Mouse (Mus musculus) hindbrain, embryonic 16.5 days (tissue): Measurements from ENCODE around the gene Calhm3. TPM values are rescaled to one million over a fixed set of nuclear protein-coding genes. Genes with fewer than 3 reads are reported as not detected.

Experiments
- ATAC-seq: fragments of 200-750 bp; cut with Nextera tagmentation; 2 replicates; pipeline ENCODE4 v1.8.0; 2017; ENCODE audit warnings: moderate TSS enrichment, moderate library complexity
- H3K27ac ChIP-seq: fragments of 300-500 bp; sonication (generic); 2 replicates; pipeline ENCODE4 v1.5.1; 2014; ENCODE audit warnings: low read depth, mild to moderate bottlenecking, control low read depth, low read length, moderate library complexity
- H3K27me3 ChIP-seq: fragments of 300-500 bp; sonication (generic); replicated peaks from 2 replicates; pipeline ENCODE4 v1.6.1; 2014; ENCODE audit warnings: low read length; ENCODE audit not compliant: control insufficient read depth, insufficient read depth
- H3K36me3 ChIP-seq: fragments of 300-500 bp; sonication (generic); 2 replicates; pipeline ENCODE4 v1.6.1; 2014; ENCODE audit warnings: mild to moderate bottlenecking, low read length, moderate library complexity, mixed read lengths; ENCODE audit not compliant: control insufficient read depth, insufficient read depth
- H3K4me1 ChIP-seq: fragments of 300-500 bp; sonication (generic); 2 replicates; pipeline ENCODE4 v1.6.1; 2014; ENCODE audit warnings: low read depth, low read length; ENCODE audit not compliant: control insufficient read depth, insufficient read depth
- H3K4me2 ChIP-seq: fragments of 300-500 bp; sonication (generic); 2 replicates; pipeline ENCODE4 v1.6.1; 2014; ENCODE audit warnings: mild to moderate bottlenecking, low read length, control low read depth, moderate library complexity
- H3K4me3 ChIP-seq: fragments of 300-500 bp; sonication (generic); 2 replicates; pipeline ENCODE4 v1.5.1; 2014; ENCODE audit warnings: mild to moderate bottlenecking, low read length, control low read depth, moderate library complexity
- H3K9ac ChIP-seq: fragments of 300-500 bp; sonication (generic); 2 replicates; pipeline ENCODE4 v1.6.1; 2014; ENCODE audit warnings: low read depth, mild to moderate bottlenecking, control low read depth, low read length, moderate library complexity
- H3K9me3 ChIP-seq: fragments of 300-500 bp; sonication (generic); 2 replicates; pipeline ENCODE4 v1.6.1; 2014; ENCODE audit warnings: mild to moderate bottlenecking, low read length, moderate library complexity; ENCODE audit not compliant: control insufficient read depth
- WGBS: fragments of 180-500 bp; shearing (Covaris S2); extraction: QIAGEN DNeasy Blood & Tissue Kit; methylation state at CpG from one replicate; pipeline ENCODE4 v1.1.7; 2014; 5-methylcytosine and 5-hydroxymethylcytosine counted together
- polyA plus RNA-seq: library from polyadenylated mRNA; unstranded; fragments of >200 nt; fragmentation: Nextera tagmentation; extraction: Ambion mirVana; gene quantifications from 2 replicates; pipeline ENCODE4 v1.2.1, GENCODE M21; 2015

Calhm3 gene
- polyA plus RNA-seq, 1 experiment from 2014 or later, result not detected

DNA sequence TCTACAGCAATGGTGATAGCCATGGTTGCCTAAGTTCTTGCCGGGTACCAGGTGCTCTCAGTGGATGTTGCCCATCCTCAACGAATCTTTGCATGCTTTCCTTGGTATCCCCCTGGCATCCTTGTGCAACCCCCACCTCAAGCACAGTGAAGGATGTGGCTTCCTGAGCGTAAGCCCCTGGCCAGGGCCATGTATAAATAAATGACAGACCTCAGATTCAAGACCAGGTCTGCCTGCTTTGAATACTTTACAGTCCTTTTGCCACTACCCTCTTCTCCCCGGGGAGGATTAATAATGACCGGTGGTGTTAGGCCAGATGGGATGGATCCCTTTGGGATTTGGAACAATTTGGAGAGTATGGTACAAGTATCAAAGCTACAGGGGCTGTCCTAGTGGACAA is 21.4 kb downstream of the Calhm3 start:
- Histone ChIP-seq H3K4me1 (peaks cover 10% of the 10 kb centered on the region), H3K9ac (no peak overlapping the region), H3K27me3 (no peaks in the 10 kb centered on the region), H3K27ac (no peak overlapping the region), H3K4me2 (no peak overlapping the region), H3K9me3 (no peaks in the 10 kb centered on the region), H3K36me3 (peaks cover 4% of the 10 kb centered on the region), H3K4me3 (no peak overlapping the region)
- 91% methylated on average over 5 of the region's 5 CpGs for WGBS
- no peak for ATAC-seq

DNA sequence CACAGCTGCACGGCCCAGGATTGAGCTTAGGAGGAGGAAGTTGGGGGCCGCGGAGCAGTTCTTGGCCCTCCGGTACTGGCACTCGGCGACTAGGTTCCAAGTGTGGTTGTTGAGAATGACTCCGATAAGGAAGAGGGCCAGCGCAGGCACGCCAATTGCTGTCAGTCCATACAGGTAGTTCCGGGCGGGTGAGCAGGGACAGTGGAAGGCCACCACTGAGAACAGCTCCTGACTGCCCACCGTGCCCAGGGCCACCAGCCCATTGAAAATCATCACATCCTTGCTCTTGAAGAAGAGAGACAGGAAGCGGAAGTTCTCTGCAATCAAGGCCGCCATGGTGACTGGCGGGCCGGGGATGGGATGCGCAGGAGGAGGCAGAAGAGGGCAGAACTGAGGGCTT is 22.0 kb downstream of the Calhm3 start:
- no peak overlapping the region for H3K4me2 ChIP-seq
- H3K27ac ChIP-seq, result no peak overlapping the region
- H3K9ac ChIP-seq, result no peak overlapping the region
- peaks cover 6% of the 10 kb centered on the region for H3K36me3 ChIP-seq
- no peak overlapping the region for H3K4me3 ChIP-seq
- ATAC-seq, result no peak
- H3K9me3 ChIP-seq, result no peaks in the 10 kb centered on the region
- WGBS, result 94% methylated on average over 17 of the region's 17 CpGs
- no peaks in the 10 kb centered on the region for H3K27me3 ChIP-seq
- H3K4me1 ChIP-seq, result peaks cover 10% of the 10 kb centered on the region

DNA sequence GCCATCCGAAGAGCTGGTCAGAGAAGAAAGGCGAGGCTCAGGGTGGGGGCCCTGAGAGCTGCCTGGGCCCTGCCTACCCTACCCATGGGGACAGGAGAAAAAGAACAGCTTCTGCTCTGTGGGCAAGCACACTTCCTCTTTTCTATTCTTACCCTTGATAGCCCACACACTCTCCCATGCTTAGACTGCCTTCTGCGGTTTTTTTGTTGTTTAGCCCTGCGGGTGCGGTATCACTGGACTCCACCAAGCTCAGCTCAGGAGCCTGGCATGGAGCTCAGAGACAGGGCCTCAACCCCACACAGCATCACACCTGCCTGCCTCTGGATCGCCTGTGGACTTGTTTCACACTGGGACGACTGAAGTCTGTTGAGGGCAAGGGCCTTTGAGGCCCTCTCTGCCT is 24.4 kb downstream of the Calhm3 start:
- H3K9ac ChIP-seq, result no peak overlapping the region
- 91% methylated on average over 7 of the region's 7 CpGs for WGBS
- ATAC-seq, result no peak
- H3K9me3 ChIP-seq, result no peaks in the 10 kb centered on the region
- peaks cover 25% of the 10 kb centered on the region for H3K36me3 ChIP-seq
- H3K27me3 ChIP-seq, result no peaks in the 10 kb centered on the region
- H3K27ac ChIP-seq, result no peak overlapping the region
- H3K4me2 ChIP-seq, result no peak overlapping the region
- H3K4me3 ChIP-seq, result no peak overlapping the region
- peaks cover 10% of the 10 kb centered on the region for H3K4me1 ChIP-seq

DNA sequence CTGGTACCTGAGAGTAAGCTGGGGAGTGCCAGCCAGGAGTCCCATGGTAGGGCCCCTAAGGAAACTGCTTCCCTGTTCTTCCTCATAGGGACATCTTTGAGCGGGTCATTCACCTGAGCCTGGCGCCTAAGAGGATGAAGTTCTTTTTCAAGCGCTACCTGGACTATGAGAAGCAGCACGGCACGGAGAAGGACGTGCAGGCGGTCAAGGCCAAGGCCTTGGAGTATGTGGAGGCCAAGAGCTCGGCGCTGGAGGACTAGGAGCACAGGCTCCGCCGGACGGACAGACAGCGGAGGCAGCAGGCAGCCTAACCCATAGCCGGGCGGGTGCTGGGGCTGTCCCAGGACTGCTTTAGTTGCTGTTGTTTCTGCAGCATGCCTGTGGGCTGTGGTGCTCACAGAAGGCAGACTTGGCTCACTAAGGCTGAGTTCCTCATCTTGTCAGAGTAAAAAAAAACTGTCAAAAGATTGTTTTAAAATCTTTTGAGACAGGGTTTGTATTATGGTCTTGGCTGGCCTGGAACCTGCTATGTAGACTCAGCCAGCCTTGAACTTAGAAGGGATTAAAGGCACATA is 26.9 kb downstream of the Calhm3 start:
- Histone ChIP-seq H3K36me3 (peaks cover 37% of the 10 kb centered on the region), H3K27ac (no peak overlapping the region), H3K9me3 (no peaks in the 10 kb centered on the region), H3K4me2 (no peak overlapping the region), H3K4me3 (no peak overlapping the region), H3K4me1 (no peaks in the 10 kb centered on the region), H3K9ac (no peak overlapping the region), H3K27me3 (no peaks in the 10 kb centered on the region)
- 96% methylated on average over 15 of the region's 15 CpGs for WGBS
- ATAC-seq, result no peak

DNA sequence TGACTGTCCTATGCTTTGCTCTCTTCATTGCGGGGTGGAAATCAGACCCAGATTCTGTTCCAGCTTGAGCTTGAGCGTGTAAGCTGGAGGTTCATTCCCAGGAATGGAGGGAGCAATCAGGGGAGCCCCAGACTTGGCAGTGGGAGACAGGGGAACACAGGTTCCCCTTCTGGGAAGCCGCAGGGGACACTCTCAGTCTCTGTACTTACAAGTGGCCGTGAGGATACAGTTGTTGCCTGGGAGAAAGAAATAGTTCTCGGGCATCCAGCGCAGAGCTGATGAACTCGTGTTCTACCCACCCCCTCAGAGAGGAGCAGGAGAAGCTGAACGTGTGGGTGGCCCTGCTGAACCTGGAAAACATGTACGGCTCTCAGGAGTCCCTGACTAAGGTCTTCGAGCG is 28.7 kb downstream of the Calhm3 start:
- no peak overlapping the region for H3K27ac ChIP-seq
- H3K4me2 ChIP-seq, result no peak overlapping the region
- no peak overlapping the region for H3K9ac ChIP-seq
- H3K4me1 ChIP-seq, result no peaks in the 10 kb centered on the region
- no peaks in the 10 kb centered on the region for H3K9me3 ChIP-seq
- H3K27me3 ChIP-seq, result no peaks in the 10 kb centered on the region
- no peak for ATAC-seq
- WGBS, result 92% methylated on average over 11 of the region's 11 CpGs
- H3K4me3 ChIP-seq, result no peak overlapping the region
- peaks cover 48% of the 10 kb centered on the region for H3K36me3 ChIP-seq

DNA sequence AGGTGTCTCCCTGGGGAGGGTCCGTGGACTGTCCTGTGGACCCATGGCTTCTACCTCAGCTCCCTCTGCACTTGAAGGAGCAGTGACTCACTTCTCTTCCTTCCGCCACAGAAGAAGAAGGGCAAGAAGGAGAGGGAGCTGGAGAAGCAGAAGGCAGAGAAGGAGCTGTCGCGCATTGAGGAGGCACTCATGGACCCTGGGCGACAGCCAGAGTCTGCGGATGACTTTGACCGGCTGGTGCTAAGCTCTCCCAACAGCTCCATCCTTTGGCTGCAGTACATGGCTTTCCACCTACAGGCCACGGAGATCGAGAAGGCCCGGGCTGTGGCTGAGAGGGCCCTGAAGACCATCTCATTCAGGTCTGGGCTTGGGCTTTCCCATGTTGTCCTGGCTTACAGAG is 29.4 kb downstream of the Calhm3 start:
- Histone ChIP-seq H3K9me3 (no peaks in the 10 kb centered on the region), H3K4me2 (no peak overlapping the region), H3K27ac (no peak overlapping the region), H3K36me3 (peaks cover 48% of the 10 kb centered on the region), H3K27me3 (no peaks in the 10 kb centered on the region), H3K4me1 (no peaks in the 10 kb centered on the region), H3K9ac (no peak overlapping the region), H3K4me3 (no peak overlapping the region)
- 98% methylated on average over 10 of the region's 10 CpGs for WGBS
- ATAC-seq, result no peak

DNA sequence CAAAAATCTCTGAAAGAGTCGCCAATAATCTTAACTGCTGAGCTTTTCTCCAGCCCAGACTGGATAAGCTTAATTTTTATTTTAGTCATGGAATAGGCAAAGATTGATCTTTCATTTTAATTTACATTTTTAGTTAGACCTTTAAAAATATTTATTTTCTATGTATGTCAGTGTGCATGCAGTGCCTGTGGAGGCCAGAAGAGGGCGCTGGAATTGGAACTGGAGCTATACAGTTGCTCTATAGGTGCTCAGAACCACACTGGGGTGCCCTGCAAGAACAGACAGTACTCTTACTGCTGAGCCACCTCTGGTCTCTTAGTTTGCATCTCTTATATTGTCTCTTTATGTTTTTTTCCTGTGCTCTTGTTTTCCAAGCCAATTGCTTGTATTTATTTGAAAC is 34.8 kb downstream of the Calhm3 start:
- H3K36me3 ChIP-seq, result peaks cover 37% of the 10 kb centered on the region
- WGBS, result 30% methylated on average over 2 of the region's 2 CpGs

DNA sequence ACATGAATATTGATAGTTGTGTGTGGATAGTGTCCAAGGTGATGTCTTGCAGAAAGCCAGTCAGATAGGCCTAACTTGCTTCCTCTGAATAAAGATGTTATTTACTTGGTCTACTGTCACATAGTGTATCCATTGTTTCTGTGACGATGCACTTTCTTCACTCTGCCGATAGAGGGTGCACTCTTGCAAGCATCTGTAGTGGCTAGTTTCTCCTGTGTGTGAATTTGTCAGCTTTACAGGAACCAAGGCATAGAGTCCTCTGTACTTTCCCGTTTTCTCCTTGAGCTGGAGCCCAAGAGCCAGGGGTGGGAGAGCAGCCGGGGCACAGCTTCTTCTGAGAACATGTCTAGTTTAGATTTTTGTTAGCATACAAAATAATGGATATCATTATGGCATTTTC is 36.5 kb downstream of the Calhm3 start:
- no peak for ATAC-seq

More for the DNA sequence above, 34.8 kb downstream of the Calhm3 start:
- no peaks in the 10 kb centered on the region for H3K27me3 ChIP-seq
- ATAC-seq, result no peak
- H3K9me3 ChIP-seq, result no peaks in the 10 kb centered on the region
- no peak overlapping the region for H3K4me3 ChIP-seq
- no peak overlapping the region for H3K9ac ChIP-seq
- H3K4me2 ChIP-seq, result no peak overlapping the region
- no peaks in the 10 kb centered on the region for H3K4me1 ChIP-seq
- H3K27ac ChIP-seq, result no peak overlapping the region

DNA sequence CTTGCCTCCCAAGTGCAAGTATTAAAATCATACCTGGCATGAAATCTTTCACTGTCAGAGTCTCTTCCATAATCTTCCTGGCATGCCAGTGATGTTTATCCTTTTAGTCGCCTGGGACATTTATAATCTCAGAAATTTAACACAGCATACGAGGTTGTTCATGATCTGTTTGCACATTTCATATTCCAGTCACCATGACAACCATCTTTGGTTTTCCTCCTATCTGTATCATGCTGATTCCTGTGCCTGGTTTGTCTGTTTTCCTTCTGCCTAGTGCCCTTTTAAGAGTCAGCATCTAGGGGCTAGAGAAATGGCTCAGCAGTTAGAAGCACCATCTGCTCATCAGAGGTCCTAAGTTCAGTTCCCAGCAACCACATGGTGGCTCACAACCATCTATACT is 38.9 kb downstream of the Calhm3 start:
- peaks cover 39% of the 10 kb centered on the region for H3K36me3 ChIP-seq
- H3K9ac ChIP-seq, result no peak overlapping the region
- WGBS, result 88% methylated on average over 2 of the region's 2 CpGs
- H3K9me3 ChIP-seq, result no peaks in the 10 kb centered on the region
- no peaks in the 10 kb centered on the region for H3K4me1 ChIP-seq
- no peak for ATAC-seq
- no peak overlapping the region for H3K27ac ChIP-seq
- H3K27me3 ChIP-seq, result no peaks in the 10 kb centered on the region
- no peak overlapping the region for H3K4me2 ChIP-seq
- no peak overlapping the region for H3K4me3 ChIP-seq

More for the DNA sequence above, 36.5 kb downstream of the Calhm3 start:
- H3K4me1 ChIP-seq, result no peaks in the 10 kb centered on the region
- H3K4me2 ChIP-seq, result no peak overlapping the region
- H3K27me3 ChIP-seq, result no peaks in the 10 kb centered on the region
- peaks cover 36% of the 10 kb centered on the region for H3K36me3 ChIP-seq
- no peak overlapping the region for H3K4me3 ChIP-seq
- WGBS, result 42% methylated on average over 4 of the region's 4 CpGs
- no peak overlapping the region for H3K27ac ChIP-seq
- no peaks in the 10 kb centered on the region for H3K9me3 ChIP-seq
- no peak overlapping the region for H3K9ac ChIP-seq
